Mouse (Mus musculus): ENCODE data around the gene Pim3. TPM values are rescaled to one million over a fixed set of nuclear protein-coding genes. Genes with fewer than 3 reads are reported as not detected.

Pim3 gene
- total and polyA plus RNA-seq, 3 experiments, result 11.4 to 26.0 (median 19.0) TPM

- TF ChIP-seq BHLHE40 (IDR thresholded peaks at IDR 0.05; ENCODE audit: low read depth, low read length) (0 out of 2 replicates have a peak, but pooled peaks have one; percentile 2), ELF1 (IDR thresholded peaks at IDR 0.05; ENCODE audit: low read depth, low read length) (peak; percentile 9; the same call in 1 of the 2 replicates), RCOR1 (conservative IDR thresholded peaks at IDR 0.05; ENCODE audit: low read depth, low read length) (no peak), ZNF384 (IDR thresholded peaks at IDR 0.05; ENCODE audit: low read depth, low read length) (no peak), KAT2A (IDR thresholded peaks at IDR 0.05; ENCODE audit: insufficient replicate concordance, low read length) (no peak), TBP (conservative IDR thresholded peaks at IDR 0.05; ENCODE audit: low read depth, low read length) (0 out of 2 replicates have a peak, but pooled peaks have one; percentile 19), JUND (conservative IDR thresholded peaks at IDR 0.05; ENCODE audit: low read depth, low read length) (no peak), ZKSCAN1 (IDR thresholded peaks at IDR 0.05; ENCODE audit: borderline replicate concordance, low read depth, low read length) (no peak)
Measured at GRCm38 (mm10) chr15:88827991-88828799, 33.8 kb upstream of the Pim3 start (continued).

DNA sequence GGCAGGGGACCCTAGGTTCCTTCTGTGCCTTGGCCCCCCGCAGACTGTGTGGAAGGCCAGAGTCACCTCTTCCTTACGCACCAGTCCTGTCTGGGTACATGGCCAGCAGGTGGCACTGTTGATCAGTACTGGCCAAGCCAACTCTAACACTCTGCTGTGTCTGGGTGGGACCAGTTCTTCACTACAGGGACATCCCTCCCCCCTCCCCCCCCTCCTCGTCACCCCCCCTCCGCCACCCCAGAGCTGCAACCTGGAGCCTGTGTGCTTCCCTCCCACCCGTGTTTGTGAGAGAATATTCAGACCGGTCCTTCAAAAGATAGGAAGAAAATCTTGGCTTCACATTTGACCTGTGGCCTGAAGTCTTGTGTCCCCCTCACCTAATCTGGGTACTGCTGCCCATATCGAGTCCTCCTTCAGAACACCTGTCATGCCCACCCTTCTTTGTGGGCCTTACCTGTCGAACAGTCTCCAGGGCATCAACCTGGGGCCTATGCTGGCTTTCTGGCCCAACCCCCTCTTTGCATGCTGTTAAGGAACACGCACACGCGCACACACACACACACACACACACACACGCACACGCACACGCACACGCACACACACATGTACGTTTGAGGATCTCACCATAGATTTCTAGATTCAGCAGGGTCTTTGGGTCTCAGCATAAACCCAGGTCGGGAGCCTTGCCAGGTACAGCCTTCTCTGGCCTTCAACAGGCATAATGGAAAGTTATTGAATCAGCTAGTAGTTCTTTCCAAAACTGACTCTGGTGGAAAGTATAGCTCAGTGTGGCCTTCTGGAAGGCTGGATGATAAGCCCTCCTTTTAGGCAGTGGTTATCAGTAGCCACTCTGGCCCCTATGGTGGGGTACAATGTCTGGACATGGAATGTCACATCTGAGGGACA is 32.9 kb upstream of the Pim3 start:
- dilution Hi-C loops (cut with MboI; ENCODE audit: extremely low pct_ligation_motif_present, extremely low pct_unique_long_range_greater_than_20kb, low sequenced_read_pairs) (no loop called here), in situ Hi-C loops (cut with MboI; ENCODE audit: low pct_ligation_motif_present, low pct_unique_long_range_greater_than_20kb, low sequenced_read_pairs) (loop anchor here (5.0 to 10.0 kb wide), 3 partner anchors 48 to 246 kb away; partner anchors contain the start of gene Trabd)
- DNase-seq (ENCODE audit: extremely low read depth), result peak; percentile 84
- no peaks in the 10 kb centered on the region for H3K79me2 ChIP-seq (replicated peaks; ENCODE audit: control insufficient read depth, extremely low read depth, insufficient read depth, poor library complexity, severe bottlenecking)
- H3K9me3 ChIP-seq (replicated peaks; ENCODE audit: low read length), result no peaks in the 10 kb centered on the region
- peaks cover 8 to 16% of the 10 kb centered on the region in 2 experiments for H3K4me1 ChIP-seq (ENCODE audit: control insufficient read depth in 1 of 2, insufficient read depth in 2 of 2)
- H3K27ac ChIP-seq (ENCODE audit: insufficient read depth, low read depth), result no peak overlapping the region
- H3K27me3 ChIP-seq (replicated peaks), result peaks cover 15% of the 10 kb centered on the region
- TF ChIP-seq RAD21 (IDR thresholded peaks at IDR 0.05; ENCODE audit: low read depth, low read length) (peak; percentile 84), CTCF (conservative IDR thresholded peaks at IDR 0.05 in 1 of 2, IDR thresholded peaks at IDR 0.05 in 1 of 2; ENCODE audit: low read depth in 2 of 2, low read length in 2 of 2) (peak; percentile 2 to 91; a peak in 2 of 4 replicates), ZC3H11A (IDR thresholded peaks at IDR 0.05; ENCODE audit: low read depth, low read length) (0 out of 2 replicates have a peak, but pooled peaks have one; percentile 23), SMC3 (IDR thresholded peaks at IDR 0.05; ENCODE audit: low read depth, low read length) (peak; percentile 86), USF2 (conservative IDR thresholded peaks at IDR 0.05; ENCODE audit: low read depth, low read length) (no peak), MEF2A (IDR thresholded peaks at IDR 0.05; ENCODE audit: borderline replicate concordance, low read depth, low read length) (peak; percentile 29; the same call in 1 of the 2 replicates), BHLHE40 (IDR thresholded peaks at IDR 0.05; ENCODE audit: low read depth, low read length) (no peak)
- H3K4me3 ChIP-seq (replicated peaks in 1 of 3; ENCODE audit: low read depth in 2 of 3, low read length in 2 of 3, poor library complexity in 1 of 3), result no peak overlapping the region
- H3K36me3 ChIP-seq (replicated peaks in 1 of 2; ENCODE audit: control insufficient read depth in 1 of 2, insufficient read depth in 1 of 2, low read length in 1 of 2), result peaks cover 20 to 38% of the 10 kb centered on the region in 2 experiments
- no peak overlapping the region for H3K9ac ChIP-seq (ENCODE audit: insufficient read depth, low read depth)
- peak overlapping the region; percentile 42; the same call in 1 of the 2 replicates for H3K4me2 ChIP-seq (ENCODE audit: insufficient read depth, low read depth, poor library complexity, severe bottlenecking)

All from CH12.LX (cell line).